Mouse (Mus musculus): ENCODE results near the gene Trnp1. TPM values are rescaled to one million over a fixed set of nuclear protein-coding genes. Genes with fewer than 3 reads are reported as not detected.
A peak's percentile ranks its signal among the peaks of the same experiment; 100 is the strongest.

Trnp1 gene
- polyA plus RNA-seq, 1 experiment: 2.3 TPM

DNA sequence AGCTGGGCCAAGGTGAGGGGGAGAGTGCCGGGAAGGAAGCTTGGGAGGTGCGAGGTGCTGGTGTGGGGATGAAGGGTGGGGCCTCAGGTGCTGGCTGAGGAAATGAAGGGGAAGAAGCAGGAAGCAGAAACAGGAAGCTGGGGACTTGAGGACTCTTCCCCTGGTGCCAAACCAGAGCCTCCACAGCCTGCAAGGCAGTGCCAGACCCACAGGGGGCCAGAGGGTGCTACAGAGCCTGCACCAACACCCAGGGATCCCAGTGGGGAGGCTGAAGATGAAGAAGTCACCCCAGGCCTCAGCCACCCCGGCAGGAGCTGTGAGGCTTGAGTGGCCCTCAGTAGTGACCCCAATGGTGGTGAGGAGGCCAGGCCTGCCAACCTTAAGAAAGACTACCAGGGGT lies 40.3 kb downstream of the Trnp1 start:
- no peak overlapping the region for H3K4me3 ChIP-seq (ENCODE audit: insufficient read depth, poor library complexity, severe bottlenecking)
- no peak for TF ChIP-seq CTCF (IDR thresholded peaks at IDR 0.05; ENCODE audit: control insufficient read depth, insufficient read depth, insufficient read length)
- TF ChIP-seq MYOG (IDR thresholded peaks at IDR 0.05; ENCODE audit: control insufficient read depth, extremely low read depth, insufficient read length): no peak
- TF ChIP-seq MAX (IDR thresholded peaks at IDR 0.05): no peak
- TF ChIP-seq CEBPB (IDR thresholded peaks at IDR 0.05; ENCODE audit: low read depth): no peak
- TF ChIP-seq MYOD1 (IDR thresholded peaks at IDR 0.05; ENCODE audit: control insufficient read depth, insufficient read length, low read depth): no peak
- TF ChIP-seq USF1 (IDR thresholded peaks at IDR 0.05; ENCODE audit: low read depth): no peak
- no peak for TF ChIP-seq FOSL1 (IDR thresholded peaks at IDR 0.05; ENCODE audit: insufficient read depth, low read length, poor library complexity, severe bottlenecking)
- no peaks in the 10 kb centered on the region for H3K36me3 ChIP-seq (ENCODE audit: control insufficient read depth, insufficient read depth)
- H3K27me3 ChIP-seq (ENCODE audit: control insufficient read depth, insufficient read depth, insufficient read length): no peaks in the 10 kb centered on the region
- no peak overlapping the region for H3ac ChIP-seq (ENCODE audit: control insufficient read depth, insufficient read length, low read depth)
- H3K79me3 ChIP-seq (ENCODE audit: low read depth): no peaks in the 10 kb centered on the region
- no peaks in the 10 kb centered on the region for H3K79me2 ChIP-seq (ENCODE audit: control insufficient read depth, insufficient read depth)

DNA sequence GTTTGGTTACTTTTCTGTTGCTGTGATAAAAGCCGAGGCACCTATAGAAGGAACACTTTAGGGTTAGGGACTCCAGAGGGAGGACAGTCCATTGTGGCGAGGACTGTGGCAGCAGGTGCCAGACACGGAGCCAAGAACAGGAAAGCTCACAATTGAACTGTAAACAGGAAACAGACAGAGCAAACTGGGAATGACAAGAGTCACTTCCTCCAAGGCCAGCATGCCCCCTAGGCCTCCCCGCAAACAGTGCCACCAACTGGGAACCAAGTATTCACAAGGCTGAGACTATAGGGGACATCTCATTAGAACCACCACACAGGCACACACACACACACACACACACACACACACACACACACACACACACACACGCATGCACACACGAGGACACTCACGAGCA lies 45.9 kb downstream of the Trnp1 start:
- H3ac ChIP-seq (ENCODE audit: control insufficient read depth, insufficient read length, low read depth): no peak overlapping the region
- H3K79me2 ChIP-seq (ENCODE audit: control insufficient read depth, insufficient read depth): no peaks in the 10 kb centered on the region
- H3K4me3 ChIP-seq (ENCODE audit: insufficient read depth, poor library complexity, severe bottlenecking): no peak overlapping the region
- TF ChIP-seq MYOG (IDR thresholded peaks at IDR 0.05; ENCODE audit: control insufficient read depth, extremely low read depth, insufficient read length) (no peak), MAX (IDR thresholded peaks at IDR 0.05) (no peak)
- no peaks in the 10 kb centered on the region for H3K79me3 ChIP-seq (ENCODE audit: low read depth)
- H3K36me3 ChIP-seq (ENCODE audit: control insufficient read depth, insufficient read depth): no peaks in the 10 kb centered on the region
- no peaks in the 10 kb centered on the region for H3K27me3 ChIP-seq (ENCODE audit: control insufficient read depth, insufficient read depth, insufficient read length)

DNA sequence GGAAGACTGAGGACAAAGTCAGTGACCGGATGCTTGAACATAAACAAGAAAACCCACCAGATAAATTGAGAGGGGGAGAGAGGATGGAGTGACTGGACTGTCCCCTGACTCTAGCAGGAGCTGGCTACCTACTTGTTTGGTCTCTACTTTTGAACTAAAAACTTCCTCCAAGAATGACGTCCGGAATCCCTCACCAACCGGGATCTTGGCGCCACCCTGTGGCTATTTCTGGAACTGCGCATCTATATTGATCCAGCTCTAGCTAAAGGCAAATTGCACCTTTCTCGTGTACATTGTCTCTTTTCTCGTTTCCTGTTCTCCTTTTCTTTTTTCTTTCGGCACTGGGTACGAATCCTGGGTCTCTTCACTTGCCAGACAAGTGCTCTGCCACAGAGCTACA lies 46.8 kb downstream of the Trnp1 start:
- Histone ChIP-seq H3ac (ENCODE audit: control insufficient read depth, insufficient read length, low read depth) (no peak overlapping the region), H3K27me3 (ENCODE audit: control insufficient read depth, insufficient read depth, insufficient read length) (no peaks in the 10 kb centered on the region), H3K36me3 (ENCODE audit: control insufficient read depth, insufficient read depth) (no peaks in the 10 kb centered on the region), H3K79me3 (ENCODE audit: low read depth) (no peaks in the 10 kb centered on the region), H3K4me3 (ENCODE audit: insufficient read depth, poor library complexity, severe bottlenecking) (no peak overlapping the region), H3K79me2 (ENCODE audit: control insufficient read depth, insufficient read depth) (no peaks in the 10 kb centered on the region)
- no peak for TF ChIP-seq FOSL1 (IDR thresholded peaks at IDR 0.05; ENCODE audit: insufficient read depth, low read length, poor library complexity, severe bottlenecking)

DNA sequence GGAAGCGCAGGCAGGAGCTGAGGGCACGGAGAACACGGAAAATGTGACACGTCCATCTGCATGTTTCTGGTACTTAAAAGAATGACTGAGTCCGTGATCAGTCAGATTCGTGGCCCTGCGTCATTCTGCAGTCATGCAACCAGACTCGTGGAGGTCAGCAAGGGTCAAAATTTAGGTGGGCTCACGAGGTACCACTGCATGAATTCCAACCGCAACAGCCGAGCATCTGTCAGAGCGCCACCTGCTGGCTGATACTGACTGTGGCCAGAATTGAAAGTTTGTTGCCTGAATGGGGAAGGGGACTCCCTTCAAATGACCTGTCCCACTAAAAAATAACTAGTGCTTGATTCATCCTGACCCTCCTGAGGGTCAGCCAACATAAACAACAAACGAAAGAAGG lies 48.6 kb downstream of the Trnp1 start:
- H3K4me3 ChIP-seq (ENCODE audit: insufficient read depth, poor library complexity, severe bottlenecking): no peak overlapping the region
- no peaks in the 10 kb centered on the region for H3K79me3 ChIP-seq (ENCODE audit: low read depth)

DNA sequence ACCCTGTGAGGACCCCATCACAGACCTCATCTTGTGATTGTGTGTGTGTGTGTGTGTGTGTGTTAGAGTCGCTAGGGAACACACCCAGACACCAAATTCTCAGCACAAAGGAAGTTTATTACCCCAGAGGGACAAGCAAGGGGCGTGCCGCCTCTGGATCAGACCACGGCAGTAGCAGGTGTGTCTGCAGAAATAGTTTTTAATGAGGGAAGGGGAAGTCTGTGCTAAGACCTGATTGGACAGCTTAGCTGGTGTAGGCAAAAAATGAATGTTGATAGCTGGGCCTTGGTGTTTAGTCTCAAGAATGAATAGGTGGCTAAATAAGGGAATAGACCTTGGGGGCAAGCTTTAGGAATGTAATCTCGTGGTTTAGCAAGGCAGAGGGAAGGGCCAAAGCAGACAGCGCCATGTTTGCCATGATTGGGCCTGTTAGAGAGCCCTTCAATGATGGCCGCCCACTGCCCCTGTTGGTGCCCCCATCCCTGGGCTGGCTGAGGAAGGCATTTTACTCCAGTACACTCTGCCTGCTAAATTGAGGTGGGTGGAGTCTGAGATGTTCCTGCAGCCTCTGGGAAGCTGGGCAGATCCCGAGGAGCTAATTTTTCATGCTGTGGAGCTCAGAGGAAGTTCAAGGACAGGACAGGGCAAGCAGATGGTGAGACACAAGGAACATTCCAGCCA lies 49.5 kb downstream of the Trnp1 start:
- TF ChIP-seq MYOD1 (IDR thresholded peaks at IDR 0.05; ENCODE audit: control insufficient read depth, insufficient read length, low read depth): no peak
- no peak for TF ChIP-seq MAX (IDR thresholded peaks at IDR 0.05)
- no peak for TF ChIP-seq MYOG (IDR thresholded peaks at IDR 0.05; ENCODE audit: control insufficient read depth, extremely low read depth, insufficient read length)
- TF ChIP-seq FOSL1 (IDR thresholded peaks at IDR 0.05; ENCODE audit: insufficient read depth, low read length, poor library complexity, severe bottlenecking): no peak
- no peak for TF ChIP-seq USF1 (IDR thresholded peaks at IDR 0.05; ENCODE audit: low read depth)
- TF ChIP-seq CEBPB (IDR thresholded peaks at IDR 0.05; ENCODE audit: low read depth): no peak
- no peak for TF ChIP-seq CTCF (IDR thresholded peaks at IDR 0.05; ENCODE audit: control insufficient read depth, insufficient read depth, insufficient read length)
- H3ac ChIP-seq (ENCODE audit: control insufficient read depth, insufficient read length, low read depth): no peak overlapping the region
- H3K79me2 ChIP-seq (ENCODE audit: control insufficient read depth, insufficient read depth): no peaks in the 10 kb centered on the region
- H3K79me3 ChIP-seq (ENCODE audit: low read depth): no peaks in the 10 kb centered on the region
- no peaks in the 10 kb centered on the region for H3K36me3 ChIP-seq (ENCODE audit: control insufficient read depth, insufficient read depth)
- no peak overlapping the region for H3K4me3 ChIP-seq (ENCODE audit: insufficient read depth, poor library complexity, severe bottlenecking)
- H3K27me3 ChIP-seq (ENCODE audit: control insufficient read depth, insufficient read depth, insufficient read length): no peaks in the 10 kb centered on the region

More for the DNA sequence above, 48.6 kb downstream of the Trnp1 start:
- Histone ChIP-seq H3K36me3 (ENCODE audit: control insufficient read depth, insufficient read depth) (no peaks in the 10 kb centered on the region), H3K27me3 (ENCODE audit: control insufficient read depth, insufficient read depth, insufficient read length) (no peaks in the 10 kb centered on the region), H3K79me2 (ENCODE audit: control insufficient read depth, insufficient read depth) (no peaks in the 10 kb centered on the region), H3ac (ENCODE audit: control insufficient read depth, insufficient read length, low read depth) (no peak overlapping the region)
- TF ChIP-seq USF1 (IDR thresholded peaks at IDR 0.05; ENCODE audit: low read depth) (no peak), MAX (IDR thresholded peaks at IDR 0.05) (no peak), FOSL1 (IDR thresholded peaks at IDR 0.05; ENCODE audit: insufficient read depth, low read length, poor library complexity, severe bottlenecking) (no peak), CTCF (IDR thresholded peaks at IDR 0.05; ENCODE audit: control insufficient read depth, insufficient read depth, insufficient read length) (peak; percentile 3), MYOD1 (IDR thresholded peaks at IDR 0.05; ENCODE audit: control insufficient read depth, insufficient read length, low read depth) (no peak)

DNA sequence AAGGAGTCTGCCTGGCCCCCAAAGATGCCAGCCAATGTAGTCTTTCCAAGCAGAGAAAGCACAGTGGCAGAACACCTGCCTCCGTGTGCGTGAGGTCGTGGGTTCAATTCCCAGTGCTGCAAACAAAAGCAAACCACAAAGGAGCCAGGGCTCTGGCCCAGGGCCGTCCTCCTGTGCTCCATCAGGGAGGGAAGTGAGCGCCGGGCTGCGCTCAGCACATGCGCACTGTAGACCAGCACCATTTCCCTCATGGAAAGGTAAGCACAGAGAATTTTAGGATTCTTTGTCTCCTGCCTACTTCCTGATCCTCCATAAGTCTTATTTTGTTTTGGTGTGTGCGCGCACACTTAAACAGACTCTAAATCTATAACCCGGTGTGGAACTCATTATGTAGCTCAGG lies 50.4 kb downstream of the Trnp1 start:
- TF ChIP-seq CTCF (IDR thresholded peaks at IDR 0.05; ENCODE audit: control insufficient read depth, insufficient read depth, insufficient read length) (no peak), MYOD1 (IDR thresholded peaks at IDR 0.05; ENCODE audit: control insufficient read depth, insufficient read length, low read depth) (no peak), FOSL1 (IDR thresholded peaks at IDR 0.05; ENCODE audit: insufficient read depth, low read length, poor library complexity, severe bottlenecking) (no peak), CEBPB (IDR thresholded peaks at IDR 0.05; ENCODE audit: low read depth) (no peak), MYOG (IDR thresholded peaks at IDR 0.05; ENCODE audit: control insufficient read depth, extremely low read depth, insufficient read length) (no peak), MAX (IDR thresholded peaks at IDR 0.05) (no peak), USF1 (IDR thresholded peaks at IDR 0.05; ENCODE audit: low read depth) (no peak)
- Histone ChIP-seq H3K79me2 (ENCODE audit: control insufficient read depth, insufficient read depth) (no peaks in the 10 kb centered on the region), H3K79me3 (ENCODE audit: low read depth) (no peaks in the 10 kb centered on the region), H3K27me3 (ENCODE audit: control insufficient read depth, insufficient read depth, insufficient read length) (no peaks in the 10 kb centered on the region), H3K36me3 (ENCODE audit: control insufficient read depth, insufficient read depth) (no peaks in the 10 kb centered on the region), H3ac (ENCODE audit: control insufficient read depth, insufficient read length, low read depth) (no peak overlapping the region), H3K4me3 (ENCODE audit: insufficient read depth, poor library complexity, severe bottlenecking) (no peak overlapping the region)
